Mouse (Mus musculus): Measurements from ENCODE around the gene Dnmbp. TPM values are rescaled to one million over a fixed set of nuclear protein-coding genes. Genes with fewer than 3 reads are reported as not detected.
A peak's percentile ranks its signal among the peaks of the same experiment; 100 is the strongest.
"Not testable (repeated sequence)": the region's sequence is repeated elsewhere in the genome, so short reads cannot be mapped to it uniquely, and the experiment has no call there.

The Dnmbp gene
- total RNA-seq, 2 experiments from 2014 or later = 10.0 to 13.3 TPM

DNA sequence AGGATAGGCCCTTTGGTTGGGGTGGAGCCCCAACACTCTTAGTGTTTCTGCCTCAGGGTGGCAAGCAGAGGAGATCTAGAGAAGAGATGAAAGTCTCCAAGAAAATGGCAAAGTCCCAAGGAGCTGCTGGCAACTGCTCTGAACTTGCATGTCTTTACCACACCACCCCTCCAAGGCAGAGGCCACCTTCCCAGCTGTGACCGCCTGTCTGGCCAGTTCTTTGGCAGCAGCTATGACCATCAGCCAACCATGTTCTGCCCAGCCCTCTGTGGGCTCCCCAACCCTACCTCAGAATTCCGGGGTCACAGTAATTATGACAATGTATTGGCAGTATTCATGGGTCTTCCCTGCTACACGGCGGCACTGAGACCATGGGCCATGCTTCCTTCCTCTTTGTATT is 14.9 kb upstream of the Dnmbp start:
- DNase-seq (ENCODE audit: low spot score in 2 of 2) = no peak
- intact Hi-C loops (cut with DNase I) = loop anchor here (5.0 kb wide), 1 partner anchor 103 kb away; no protein-coding TSS in a partner anchor

- DNase-seq (ENCODE audit: low spot score in 2 of 2); intact Hi-C loops (cut with DNase I): not testable (repeated sequence)
Observed at GRCm38 (mm10) chr19:43952936-43953335, 12.9 kb upstream of the Dnmbp start.

- intact Hi-C loops (cut with DNase I) = no loop called here
- DNase-seq (ENCODE audit: low spot score in 2 of 2) = no peak
Observed at GRCm38 (mm10) chr19:43949111-43949810, 9.3 kb upstream of the Dnmbp start.

DNA sequence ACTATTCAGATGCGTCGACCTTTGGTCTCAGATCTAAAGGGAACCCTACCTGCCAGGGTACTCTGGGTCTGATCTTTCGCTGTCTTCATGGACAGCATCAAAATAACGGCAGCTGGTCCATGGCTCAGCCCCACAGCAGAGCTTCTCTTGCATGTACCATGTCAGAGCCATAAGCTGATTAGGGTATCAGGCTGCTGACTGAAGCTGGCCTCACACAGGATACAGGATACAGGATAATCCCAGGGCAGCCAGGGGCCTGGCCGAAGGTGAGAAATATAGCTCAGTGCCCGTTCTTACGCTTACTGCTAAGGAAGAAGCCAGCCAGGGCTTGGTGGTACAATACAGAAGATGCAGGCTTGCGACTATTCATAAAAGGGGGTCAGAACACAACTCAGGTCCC is 4.6 kb upstream of the Dnmbp start:
- no peak for DNase-seq (ENCODE audit: low spot score in 2 of 2)
- intact Hi-C loops (cut with DNase I) = loop anchor here (5.0 kb wide), 1 partner anchor 92 kb away; no protein-coding TSS in a partner anchor

- intact Hi-C loops (cut with DNase I) = loop anchor here (5.0 kb wide), 1 partner anchor 91 kb away; no protein-coding TSS in a partner anchor
- DNase-seq (ENCODE audit: low spot score in 2 of 2) = no peak
Observed at GRCm38 (mm10) chr19:43943076-43943475, 3.1 kb upstream of the Dnmbp start.

DNA sequence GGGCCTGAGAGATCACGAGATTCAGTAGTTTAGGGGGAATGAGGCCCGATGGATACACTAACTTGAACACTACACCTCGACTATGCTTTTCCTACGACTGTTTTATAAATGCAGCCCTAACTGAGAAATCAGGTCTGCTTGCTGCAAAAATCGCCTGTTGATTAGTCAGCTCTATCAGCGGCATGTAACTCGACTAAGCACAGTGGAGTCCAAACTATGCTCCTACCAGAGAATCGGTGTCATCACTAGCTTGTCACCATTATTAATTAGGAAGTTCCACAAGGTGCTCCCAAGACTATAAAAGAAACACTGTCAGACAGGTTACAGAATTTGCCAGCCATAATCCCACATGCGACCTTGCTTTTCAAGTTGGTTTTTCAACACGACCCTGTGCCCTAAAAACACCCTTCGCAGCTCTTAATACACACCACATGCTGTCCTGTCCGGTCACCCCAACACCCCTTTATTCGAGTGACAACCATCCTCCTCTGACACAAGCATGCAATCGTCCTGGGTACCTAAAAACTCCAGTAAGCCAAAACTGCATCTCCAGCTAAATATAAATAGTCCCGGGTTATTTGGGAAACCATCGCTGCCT is 721 bp downstream of the Dnmbp start:
- DNase-seq (ENCODE audit: low spot score in 2 of 2) = no peak
- intact Hi-C loops (cut with DNase I) = no loop called here

DNA sequence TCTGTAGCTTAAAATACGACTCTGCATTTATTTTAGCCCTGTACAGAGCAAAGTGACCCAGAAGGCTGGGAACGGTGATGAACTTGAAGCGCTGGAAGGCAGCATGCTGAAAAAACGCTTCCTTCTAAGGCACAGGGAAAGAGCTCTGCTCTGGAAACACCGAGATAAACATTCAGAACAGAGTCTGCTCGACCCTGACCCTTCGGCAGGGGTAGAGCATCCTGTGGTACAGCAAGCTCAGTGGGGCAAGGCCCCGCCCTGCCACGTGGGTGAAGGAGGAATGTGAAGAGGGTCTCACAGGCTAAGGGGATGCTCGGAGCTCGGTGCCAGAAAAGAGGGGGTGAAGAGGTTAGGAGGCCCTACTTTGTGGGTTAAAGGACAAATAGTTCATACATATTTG is 1.6 kb downstream of the Dnmbp start:
- intact Hi-C loops (cut with DNase I) = no loop called here

DNA sequence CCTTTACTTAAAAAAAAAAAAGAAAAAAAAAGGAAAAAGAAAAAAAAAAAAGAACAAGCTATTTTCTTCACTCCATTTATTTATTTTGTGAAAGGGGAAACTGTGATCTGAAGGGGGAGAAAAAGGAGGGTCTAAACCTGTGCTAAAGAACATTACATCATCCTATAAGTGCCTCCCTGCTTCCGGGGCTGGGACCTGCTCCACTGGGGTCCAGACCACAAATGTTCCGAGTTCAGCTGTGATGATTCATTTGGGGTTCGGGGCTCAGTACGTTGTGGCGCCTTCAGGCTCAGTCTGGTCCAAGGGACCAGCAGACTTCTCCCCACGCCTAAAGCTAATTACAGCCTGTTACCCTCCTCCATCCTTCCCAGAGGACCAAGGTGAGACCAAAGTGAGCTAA is 9.1 kb downstream of the Dnmbp start:
- intact Hi-C loops (cut with DNase I) = no loop called here
- DNase-seq (ENCODE audit: low spot score in 2 of 2) = no peak

More for the DNA sequence above, 1.6 kb downstream of the Dnmbp start:
- DNase-seq (ENCODE audit: low spot score in 2 of 2) = no peak

GRCm38 (mm10) chr19:43930366-43930765 is 9.6 kb downstream of the Dnmbp start:
- intact Hi-C loops (cut with DNase I) = no loop called here
- DNase-seq (ENCODE audit: low spot score in 2 of 2) = no peak

DNA sequence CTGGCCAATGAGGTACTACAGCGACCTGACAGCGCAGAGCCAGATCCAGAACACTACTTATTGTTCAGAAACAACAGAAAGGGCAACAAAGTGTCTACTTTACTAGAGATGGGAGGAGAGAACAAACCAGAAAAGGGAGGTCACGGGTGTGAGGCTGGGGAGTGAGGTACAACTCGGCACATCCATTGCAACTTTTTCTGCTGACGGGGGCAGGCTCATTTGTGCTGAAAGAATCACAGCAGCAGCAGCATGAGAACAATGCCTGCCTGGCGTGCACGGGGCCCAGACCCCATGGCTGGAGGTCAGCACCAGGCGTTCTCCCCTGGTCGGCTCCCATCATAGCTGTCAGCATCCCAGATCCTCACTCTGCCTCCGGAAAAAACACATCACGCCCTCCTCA is 10.1 kb downstream of the Dnmbp start:
- intact Hi-C loops (cut with DNase I) = no loop called here
- no peak for DNase-seq (ENCODE audit: low spot score in 2 of 2)

- peak in 1 of 2 experiments; percentile 53 for DNase-seq (ENCODE audit: low spot score in 2 of 2)
- intact Hi-C loops (cut with DNase I) = no loop called here
Observed at GRCm38 (mm10) chr19:43927967-43928366, 12.0 kb downstream of the Dnmbp start.

- peak; percentile 31 to 78 for DNase-seq (ENCODE audit: low spot score in 2 of 2)
Observed at GRCm38 (mm10) chr19:43927057-43927456, 12.9 kb downstream of the Dnmbp start.

DNA sequence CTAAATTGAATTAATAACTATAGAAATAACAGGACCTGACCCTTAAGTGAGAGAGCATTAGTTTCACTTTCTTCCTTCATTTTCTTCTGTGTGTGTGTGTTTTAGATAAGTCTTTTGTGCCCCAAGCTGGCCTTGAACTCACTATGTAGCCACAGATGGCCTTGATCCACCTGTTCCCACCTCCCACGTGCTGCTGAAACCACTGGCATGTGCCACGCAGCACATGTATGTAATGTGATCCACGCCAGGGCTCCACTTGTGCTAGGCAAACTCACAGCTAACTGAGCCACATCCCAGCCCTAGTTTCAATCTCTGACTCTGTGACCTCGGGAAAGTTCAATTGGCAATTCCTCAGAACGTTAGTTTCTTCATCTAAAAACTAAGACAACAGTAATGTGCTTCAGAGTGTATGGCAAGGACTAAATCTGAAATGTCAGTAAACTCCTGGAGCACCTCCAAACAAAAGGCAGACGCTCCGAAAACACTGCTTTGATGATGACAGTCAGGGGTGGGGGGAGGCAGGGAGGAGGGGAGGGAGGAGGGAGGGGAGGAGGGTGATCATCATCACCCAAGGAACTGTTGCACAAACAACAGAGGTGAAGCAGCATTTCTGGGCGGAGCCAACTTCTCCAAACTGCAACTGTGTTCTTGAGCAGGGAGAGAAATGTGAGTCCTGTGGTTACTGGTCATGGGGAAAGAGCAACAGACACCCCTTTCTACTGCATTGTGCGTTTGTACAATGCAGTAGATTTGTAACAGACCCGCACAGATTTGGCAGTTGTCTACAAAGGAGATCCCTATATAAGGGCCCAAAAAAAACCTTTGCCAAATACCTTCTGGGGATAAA is 13.6 kb downstream of the Dnmbp start:
- intact Hi-C loops (cut with DNase I) = no loop called here

More at GRCm38 (mm10) chr19:43927057-43927456, 12.9 kb downstream of the Dnmbp start:
- intact Hi-C loops (cut with DNase I) = no loop called here

DNA sequence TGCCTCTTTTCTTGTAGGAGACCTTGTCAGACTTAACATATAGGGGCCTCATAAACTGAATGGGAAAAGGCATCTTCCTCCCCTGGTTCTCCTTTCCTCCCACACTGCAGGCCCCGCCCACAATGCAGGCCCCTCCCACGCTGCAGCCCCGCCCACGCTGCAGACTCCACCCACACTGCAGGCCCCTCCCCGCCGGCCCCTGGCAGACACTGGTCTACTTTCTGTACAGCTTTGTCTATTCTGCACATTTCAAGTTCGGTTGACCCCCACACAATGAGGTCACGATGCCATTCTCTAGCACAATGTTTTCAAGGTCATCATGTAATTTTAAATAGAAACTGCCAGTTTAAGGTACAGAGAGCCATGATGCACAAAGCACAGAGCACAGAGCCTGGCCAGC is 15.6 kb downstream of the Dnmbp start:
- DNase-seq (ENCODE audit: low spot score in 2 of 2) = no peak
- intact Hi-C loops (cut with DNase I) = no loop called here

More for the DNA sequence above, 13.6 kb downstream of the Dnmbp start:
- no peak for DNase-seq (ENCODE audit: low spot score in 2 of 2)

- no peak for DNase-seq (ENCODE audit: low spot score in 2 of 2)
- intact Hi-C loops (cut with DNase I) = no loop called here
Observed at GRCm38 (mm10) chr19:43922963-43923362, 17.0 kb downstream of the Dnmbp start.

DNA sequence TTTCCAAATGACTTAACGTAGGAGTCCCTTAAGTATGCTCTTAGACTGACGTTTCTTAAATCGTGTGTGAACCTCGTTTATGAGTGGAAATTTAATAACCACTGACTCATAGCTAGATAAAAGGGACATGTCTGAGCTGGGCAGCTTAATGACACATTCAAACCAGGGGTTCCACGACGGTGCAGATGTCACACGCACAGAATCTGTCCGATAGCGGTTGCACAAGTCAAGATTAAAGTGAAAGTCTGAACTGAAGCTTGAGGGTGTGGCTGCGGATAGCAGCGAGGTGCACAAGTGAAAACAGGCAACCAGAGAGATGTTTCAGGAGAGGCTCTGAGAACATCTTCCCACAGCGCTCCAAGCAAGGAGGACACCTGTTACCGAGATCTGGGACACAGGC is 18.6 kb downstream of the Dnmbp start:
- DNase-seq (ENCODE audit: low spot score in 2 of 2) = no peak
- intact Hi-C loops (cut with DNase I) = no loop called here

DNA sequence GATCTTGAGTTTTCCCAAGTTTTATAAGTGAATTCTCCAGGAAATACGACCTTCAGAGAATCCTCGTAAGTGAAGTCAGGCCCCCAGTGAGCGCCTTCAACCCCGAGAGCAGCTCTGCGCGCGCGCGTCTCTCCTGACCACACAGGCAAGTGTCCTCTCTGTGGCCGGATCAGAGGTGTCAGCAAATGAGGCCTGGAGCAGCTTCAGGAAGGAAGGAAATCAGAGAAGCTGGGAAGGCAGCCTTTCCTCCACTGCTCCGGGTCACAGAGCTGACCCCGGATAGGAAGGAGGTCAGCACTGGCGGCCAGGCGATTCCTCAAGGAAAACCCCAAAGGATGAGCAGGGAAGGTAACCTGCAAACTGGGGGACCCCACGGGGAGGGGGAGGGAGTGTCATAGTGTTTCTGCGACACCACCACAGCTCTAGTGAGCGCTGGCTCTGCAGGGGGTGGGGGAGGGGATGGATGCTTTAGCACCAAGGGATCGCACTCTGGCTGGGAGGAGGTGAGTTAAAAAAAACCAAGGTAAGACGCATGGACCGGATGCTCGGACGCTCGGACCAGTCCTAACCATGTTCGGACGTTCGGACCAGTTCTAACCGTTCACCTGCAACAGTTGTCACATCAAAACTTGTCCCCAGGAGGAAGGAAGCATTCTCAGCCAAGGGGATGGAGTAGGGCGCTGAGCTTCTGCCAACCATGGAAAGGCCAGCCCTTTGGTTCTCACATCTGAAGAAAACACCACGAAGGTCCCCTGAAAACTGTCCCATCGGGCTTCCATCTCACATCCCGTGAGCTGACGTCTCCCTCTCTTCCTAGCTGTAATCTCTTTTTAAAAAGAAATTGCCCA is 19.3 kb downstream of the Dnmbp start:
- no peak for DNase-seq (ENCODE audit: low spot score in 2 of 2)
- intact Hi-C loops (cut with DNase I) = no loop called here

DNA sequence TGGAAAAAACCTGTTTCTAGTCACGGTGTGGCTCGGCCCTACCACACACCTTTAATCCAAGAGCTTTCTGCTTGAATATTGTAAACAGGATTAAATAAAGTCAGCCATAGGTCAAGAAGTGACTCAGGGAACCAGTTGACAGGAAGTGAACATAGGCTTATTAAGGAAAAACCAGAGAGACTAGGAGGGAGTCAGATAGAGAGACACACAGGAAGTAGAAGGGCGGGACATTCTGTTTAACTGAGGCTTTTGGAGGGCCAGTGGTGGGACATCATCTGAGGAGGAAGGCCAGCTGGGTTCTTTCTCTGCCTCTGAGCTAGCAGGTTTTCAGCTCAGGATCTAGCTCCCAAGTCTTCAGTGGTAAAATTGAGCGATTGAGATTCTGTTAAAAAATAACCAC is 20.1 kb downstream of the Dnmbp start:
- no peak for DNase-seq (ENCODE audit: low spot score in 2 of 2)
- intact Hi-C loops (cut with DNase I) = no loop called here

GRCm38 (mm10) chr19:43918834-43919233 is 21.2 kb downstream of the Dnmbp start:
- intact Hi-C loops (cut with DNase I) = no loop called here
- DNase-seq (ENCODE audit: low spot score in 2 of 2) = no peak
